Mouse (Mus musculus) kidney, embryonic 14.5 days (tissue): Measurements from ENCODE around the gene Ero1l. TPM values are rescaled to one million over a fixed set of nuclear protein-coding genes. Genes with fewer than 3 reads are reported as not detected.

Source experiments
- ATAC-seq: fragments of 200-750 bp; cut with Nextera tagmentation; 2 replicates; pipeline ENCODE4 v1.8.0; 2017; ENCODE audit warnings: moderate number of reproducible peaks, mild to moderate bottlenecking, moderate TSS enrichment, moderate library complexity; ENCODE audit not compliant: low FRiP score, low TSS enrichment
- H3K27ac ChIP-seq: fragments of 300-500 bp; sonication (generic); 2 replicates; pipeline ENCODE4 v1.5.1; 2014; ENCODE audit warnings: low read depth, mild to moderate bottlenecking, low read length, moderate library complexity, mixed read lengths
- H3K27me3 ChIP-seq: fragments of 300-500 bp; sonication (generic); 2 replicates; pipeline ENCODE4 v1.6.1; 2014; ENCODE audit warnings: mild to moderate bottlenecking, low read length; ENCODE audit not compliant: control insufficient read depth, insufficient read depth
- H3K36me3 ChIP-seq: fragments of 300-500 bp; sonication (generic); 2 replicates; pipeline ENCODE4 v1.6.1; 2014; ENCODE audit warnings: low read length, mixed read lengths; ENCODE audit not compliant: control insufficient read depth, insufficient read depth
- H3K4me1 ChIP-seq: fragments of 300-500 bp; sonication (generic); 2 replicates; pipeline ENCODE4 v1.6.1; 2014; ENCODE audit warnings: low read length, mixed read lengths; ENCODE audit not compliant: control insufficient read depth, insufficient read depth
- H3K4me2 ChIP-seq: fragments of 300-500 bp; sonication (generic); replicated peaks from 2 replicates; pipeline ENCODE4 v1.6.1; 2014; ENCODE audit warnings: low read depth, mild to moderate bottlenecking, low read length
- H3K4me3 ChIP-seq: fragments of 300-500 bp; sonication (generic); 2 replicates; pipeline ENCODE4 v1.5.1; 2014; ENCODE audit warnings: mild to moderate bottlenecking, low read length
- H3K9ac ChIP-seq: fragments of 300-500 bp; sonication (generic); 2 replicates; pipeline ENCODE4 v1.6.1; 2014; ENCODE audit warnings: low read depth, mild to moderate bottlenecking, low read length, moderate library complexity
- H3K9me3 ChIP-seq: fragments of 300-500 bp; sonication (generic); 2 replicates; pipeline ENCODE4 v1.6.1; 2016; ENCODE audit warnings: low read length; ENCODE audit not compliant: control insufficient read depth
- WGBS: fragments of 180-500 bp; shearing (Covaris S2); extraction: QIAGEN DNeasy Blood & Tissue Kit; methylation state at CpG from one replicate; pipeline ENCODE4 v1.1.7; 2014; 5-methylcytosine and 5-hydroxymethylcytosine counted together
- polyA plus RNA-seq: library from polyadenylated mRNA; unstranded; fragments of >200 nt; fragmentation: Nextera tagmentation; extraction: Ambion mirVana; gene quantifications from 2 replicates; pipeline ENCODE4 v1.2.1, GENCODE M21; 2014

Gene Ero1l
- polyA plus RNA-seq: 16.0 and 30.3 TPM in 2 replicates

GRCm38 (mm10) chr14:45318426-45319236, at the start of gene Ero1l:
Ero1l (minus strand) TSS chr14:45318771.
- peak; percentile 97 for ATAC-seq
- no peaks in the 10 kb centered on the region for H3K36me3 ChIP-seq
- whole genome bisulfite sequencing: 2% methylated on average over 55 of the region's 74 CpGs
- H3K9ac ChIP-seq: peak within 1 kb of the TSS; percentile 90
- peak within 1 kb of the TSS; percentile 79 for H3K27ac ChIP-seq
- H3K4me1 ChIP-seq: peaks cover 5% of the 10 kb centered on the region; the same call in 1 of the 2 replicates
- H3K4me2 ChIP-seq: peak within 1 kb of the TSS; percentile 81
- H3K4me3 ChIP-seq: peak within 1 kb of the TSS; percentile 93
- H3K27me3 ChIP-seq: no peaks in the 10 kb centered on the region
- H3K9me3 ChIP-seq: no peaks in the 10 kb centered on the region

- 87% methylated on average over 6 of the region's 6 CpGs for WGBS
Observed at GRCm38 (mm10) chr14:45365196-45365587, 46.6 kb upstream of the Ero1l start.

GRCm38 (mm10) chr14:45364211-45365195, 45.9 kb upstream of the Ero1l start:
- Histone ChIP-seq H3K4me1 (no peaks in the 10 kb centered on the region), H3K9ac (no peak overlapping the region), H3K4me3 (no peak overlapping the region), H3K36me3 (peaks cover 4% of the 10 kb centered on the region), H3K27ac (no peak overlapping the region), H3K27me3 (no peaks in the 10 kb centered on the region), H3K4me2 (no peak overlapping the region), H3K9me3 (no peaks in the 10 kb centered on the region)
- ATAC-seq: no peak
- 94% methylated on average over 16 of the region's 16 CpGs for WGBS

More at GRCm38 (mm10) chr14:45365196-45365587, 46.6 kb upstream of the Ero1l start:
- no peaks in the 10 kb centered on the region for H3K9me3 ChIP-seq
- no peak overlapping the region for H3K4me2 ChIP-seq
- ATAC-seq: no peak
- H3K4me3 ChIP-seq: no peak overlapping the region
- H3K9ac ChIP-seq: no peak overlapping the region
- peaks cover 11% of the 10 kb centered on the region for H3K36me3 ChIP-seq
- no peaks in the 10 kb centered on the region for H3K4me1 ChIP-seq
- H3K27me3 ChIP-seq: no peaks in the 10 kb centered on the region
- no peak overlapping the region for H3K27ac ChIP-seq

GRCm38 (mm10) chr14:45350931-45351859, 32.6 kb upstream of the Ero1l start, which contains the start of gene Styx:
Styx (plus strand) TSS chr14:45351093.
- WGBS: under 1% methylated on average over 74 of the region's 93 CpGs
- Histone ChIP-seq H3K4me3 (peak within 1 kb of the TSS; percentile 79), H3K9me3 (no peaks in the 10 kb centered on the region), H3K36me3 (peaks cover 26% of the 10 kb centered on the region), H3K9ac (peak within 1 kb of the TSS; percentile 64), H3K4me2 (peak within 1 kb of the TSS; percentile 61), H3K4me1 (peaks cover 7% of the 10 kb centered on the region), H3K27me3 (no peaks in the 10 kb centered on the region), H3K27ac (peak within 1 kb of the TSS; percentile 68)
- ATAC-seq: peak; percentile 98

GRCm38 (mm10) chr14:45329589-45330181, 11.1 kb upstream of the Ero1l start, which contains the start of gene Psmc6:
Psmc6 (plus strand) TSS chr14:45329788.
- H3K9ac ChIP-seq: peak within 1 kb of the TSS; percentile 91
- peak within 1 kb of the TSS; percentile 78 for H3K4me2 ChIP-seq
- no peaks in the 10 kb centered on the region for H3K27me3 ChIP-seq
- H3K9me3 ChIP-seq: no peaks in the 10 kb centered on the region
- H3K4me1 ChIP-seq: peaks cover 4% of the 10 kb centered on the region; the same call in 1 of the 2 replicates
- peak within 1 kb of the TSS; percentile 69; the same call in 1 of the 2 replicates for H3K27ac ChIP-seq
- WGBS: under 1% methylated on average over 44 of the region's 44 CpGs
- H3K4me3 ChIP-seq: peak within 1 kb of the TSS; percentile 83
- H3K36me3 ChIP-seq: peaks cover 25% of the 10 kb centered on the region
- peak; percentile 98 for ATAC-seq

- 11% methylated on average over 8 of the region's 8 CpGs for WGBS
- H3K4me2 ChIP-seq: peak overlapping the region; percentile 46
- peaks cover 4% of the 10 kb centered on the region; the same call in 1 of the 2 replicates for H3K4me1 ChIP-seq
- H3K36me3 ChIP-seq: peaks cover 21% of the 10 kb centered on the region
- H3K27ac ChIP-seq: no peak overlapping the region
- no peaks in the 10 kb centered on the region for H3K27me3 ChIP-seq
- no peak overlapping the region for H3K9ac ChIP-seq
- peak overlapping the region; percentile 83 for H3K4me3 ChIP-seq
- H3K9me3 ChIP-seq: no peaks in the 10 kb centered on the region
- ATAC-seq: peak; percentile 9
Observed at GRCm38 (mm10) chr14:45329018-45329588, 10.5 kb upstream of the Ero1l start.

GRCm38 (mm10) chr14:45328072-45328713, 9.6 kb upstream of the Ero1l start:
- Histone ChIP-seq H3K4me3 (no peak overlapping the region), H3K9me3 (no peaks in the 10 kb centered on the region), H3K4me1 (peaks cover 4% of the 10 kb centered on the region; the same call in 1 of the 2 replicates), H3K9ac (no peak overlapping the region), H3K4me2 (no peak overlapping the region), H3K27ac (no peak overlapping the region), H3K36me3 (peaks cover 14% of the 10 kb centered on the region), H3K27me3 (no peaks in the 10 kb centered on the region)
- 90% methylated on average over 4 of the region's 4 CpGs for WGBS
- ATAC-seq: no peak
